Mouse (Mus musculus) heart, adult 2 months (tissue): ENCODE data around the gene 4933411K16Rik.

Source experiments
- CTCF ChIP-seq: fragments of 200-600 bp; IDR thresholded peaks from 2 replicates; pipeline ENCODE4 v1.8.1; 2022; ENCODE audit warnings: antibody characterized with exemption, mild to moderate bottlenecking, moderate library complexity
- EP300 ChIP-seq: fragments of 200-500 bp; IDR thresholded peaks from 2 replicates; pipeline ENCODE4 v1.6.1; 2011; ENCODE audit warnings: low read depth, low read length, control low read depth; ENCODE audit not compliant: insufficient read depth
- POLR2A ChIP-seq: fragments of 200-500 bp; IDR thresholded peaks from 2 replicates; pipeline ENCODE4 v1.6.1; 2011; ENCODE audit warnings: mild to moderate bottlenecking, low read depth, low read length, control low read depth; ENCODE audit not compliant: insufficient read depth

DNA sequence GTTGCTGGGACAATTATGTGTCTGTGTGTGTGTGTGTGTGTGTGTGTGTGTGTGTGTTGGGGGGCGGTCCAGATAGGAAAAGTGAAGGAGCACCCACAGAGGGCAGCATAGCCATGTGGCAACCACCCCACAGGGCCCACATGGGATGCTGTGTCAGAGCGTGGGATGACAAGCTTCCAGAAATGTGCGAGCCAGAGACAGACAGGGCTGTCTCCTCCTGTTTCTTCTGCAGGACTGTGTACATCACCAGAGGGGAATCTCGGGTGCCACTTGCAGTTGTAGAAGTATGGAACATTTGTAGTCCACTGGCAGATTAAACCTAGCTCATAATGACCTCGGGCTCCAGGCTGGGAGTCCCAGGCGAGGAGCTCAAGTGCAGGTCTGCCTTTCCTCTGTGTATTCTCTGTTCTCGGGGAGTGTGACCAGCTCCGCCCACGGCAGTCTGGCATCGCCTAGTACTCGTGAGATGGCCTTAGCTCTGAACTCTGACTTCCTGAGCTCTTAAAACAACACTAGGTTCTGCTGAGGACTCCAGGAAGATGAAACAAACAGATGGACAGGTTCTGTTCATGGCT is 17.1 kb upstream of the 4933411K16Rik start:
- TF ChIP-seq CTCF (no peak), POLR2A (no peak), EP300 (no peak)
